Mouse (Mus musculus) heart, embryonic 14.5 days (tissue): Measurements from ENCODE around the gene Tmem106a. TPM values are rescaled to one million over a fixed set of nuclear protein-coding genes. Genes with fewer than 3 reads are reported as not detected.

ENCODE experiments used
- ATAC-seq: fragments of 200-750 bp; cut with Nextera tagmentation; 2 replicates; pipeline ENCODE4 v1.8.0; 2017; ENCODE audit warnings: low read depth, moderate TSS enrichment; ENCODE audit not compliant: insufficient number of reproducible peaks, insufficient read depth, low FRiP score
- H3K27ac ChIP-seq, 2 experiments: fragments of 200-500 bp in 1 of 2; fragments of 300-500 bp in 1 of 2; sonication (generic) in 1 of 2; replicated peaks in 1 of 2; 2 replicates each; pipeline ENCODE4 v1.5.1; 2012 to 2014; ENCODE audit warnings: low read depth in 2 of 2, low read length in 2 of 2, control low read depth in 1 of 2, mild to moderate bottlenecking in 1 of 2, mixed read lengths in 1 of 2; ENCODE audit not compliant: control insufficient read depth in 1 of 2, insufficient read depth in 1 of 2
- H3K27me3 ChIP-seq: fragments of 300-500 bp; sonication (generic); 2 replicates; pipeline ENCODE4 v1.6.1; 2014; ENCODE audit warnings: mild to moderate bottlenecking, low read length, control low read depth; ENCODE audit not compliant: control insufficient read depth, insufficient read depth
- H3K36me3 ChIP-seq: fragments of 300-500 bp; sonication (generic); 2 replicates; pipeline ENCODE4 v1.6.1; 2014; ENCODE audit warnings: mild to moderate bottlenecking, control low read depth, low read length, mixed read lengths; ENCODE audit not compliant: control insufficient read depth, insufficient read depth
- H3K4me1 ChIP-seq, 2 experiments: fragments of 200-500 bp in 1 of 2; fragments of 300-500 bp in 1 of 2; sonication (generic) in 1 of 2; 2 replicates each; pipeline ENCODE4 v1.6.1; 2012 to 2014; ENCODE audit warnings: low read length in 2 of 2, control low read depth in 1 of 2, mixed read lengths in 1 of 2; ENCODE audit not compliant: control insufficient read depth in 2 of 2, insufficient read depth in 2 of 2
- H3K4me2 ChIP-seq: fragments of 300-500 bp; sonication (generic); 2 replicates; pipeline ENCODE4 v1.6.1; 2014; ENCODE audit warnings: mild to moderate bottlenecking, low read length
- H3K4me3 ChIP-seq, 2 experiments: fragments of 200-500 bp in 1 of 2; fragments of 300-500 bp in 1 of 2; sonication (generic) in 1 of 2; 2 replicates each; pipeline ENCODE4 v1.5.1; 2012 to 2014; ENCODE audit warnings: low read length in 2 of 2, mild to moderate bottlenecking in 2 of 2, control low read depth in 1 of 2, low read depth in 1 of 2, moderate library complexity in 1 of 2; ENCODE audit not compliant: control insufficient read depth in 1 of 2, insufficient read depth in 1 of 2
- H3K9ac ChIP-seq: fragments of 300-500 bp; sonication (generic); 2 replicates; pipeline ENCODE4 v1.6.1; 2014; ENCODE audit warnings: mild to moderate bottlenecking, low read length
- H3K9me3 ChIP-seq: fragments of 300-500 bp; sonication (generic); 2 replicates; pipeline ENCODE4 v1.6.1; 2016; ENCODE audit warnings: low read length, control low read depth; ENCODE audit not compliant: control insufficient read depth
- WGBS: fragments of 180-500 bp; shearing (Covaris S2); extraction: QIAGEN DNeasy Blood & Tissue Kit; methylation state at CpG from one replicate; pipeline ENCODE4 v1.1.7; 2014; 5-methylcytosine and 5-hydroxymethylcytosine counted together
- polyA plus RNA-seq: library from polyadenylated mRNA; unstranded; fragments of >200 nt; fragmentation: Nextera tagmentation; extraction: Ambion mirVana; gene quantifications from 2 replicates; pipeline ENCODE4 v1.2.1, GENCODE M21; 2014

Tmem106a gene
- polyA plus RNA-seq, 1 experiment from 2014 or later: 4.1 TPM

GRCm38 (mm10) chr11:101553354-101553930 is 28.6 kb upstream of the Tmem106a start:
- peaks cover 2 to 23% of the 10 kb centered on the region in 2 experiments; a peak in 3 of 4 replicates for H3K4me1 ChIP-seq
- WGBS: 17% methylated on average over 8 of the region's 8 CpGs
- ATAC-seq: no peak

GRCm38 (mm10) chr11:101556541-101556940 is 25.5 kb upstream of the Tmem106a start:
- no peaks in the 10 kb centered on the region for H3K9me3 ChIP-seq

More at GRCm38 (mm10) chr11:101553354-101553930, 28.6 kb upstream of the Tmem106a start:
- H3K9ac ChIP-seq: peak overlapping the region; percentile 87
- H3K27me3 ChIP-seq: no peaks in the 10 kb centered on the region
- H3K4me3 ChIP-seq: peak overlapping the region; percentile 72 to 84
- peak overlapping the region; percentile 87 to 90 for H3K27ac ChIP-seq
- H3K9me3 ChIP-seq: no peaks in the 10 kb centered on the region
- peak overlapping the region; percentile 75 for H3K4me2 ChIP-seq
- peaks cover 35% of the 10 kb centered on the region for H3K36me3 ChIP-seq

GRCm38 (mm10) chr11:101556954-101557353 is 25.1 kb upstream of the Tmem106a start:
- no peak for ATAC-seq
- Histone ChIP-seq H3K9ac (no peak overlapping the region), H3K4me3 (no peak overlapping the region), H3K36me3 (peaks cover 70% of the 10 kb centered on the region), H3K9me3 (no peaks in the 10 kb centered on the region), H3K27me3 (no peaks in the 10 kb centered on the region), H3K27ac (no peak overlapping the region), H3K4me2 (no peak overlapping the region), H3K4me1 (peaks cover 0 to 16% of the 10 kb centered on the region in 2 experiments; a peak in 3 of 4 replicates)
- 79% methylated on average over 2 of the region's 2 CpGs for WGBS

More at GRCm38 (mm10) chr11:101556541-101556940, 25.5 kb upstream of the Tmem106a start:
- 94% methylated on average over 7 of the region's 7 CpGs for WGBS
- ATAC-seq: no peak
- H3K4me1 ChIP-seq: peaks cover 0 to 16% of the 10 kb centered on the region in 2 experiments; a peak in 3 of 4 replicates
- no peak overlapping the region for H3K27ac ChIP-seq
- H3K4me2 ChIP-seq: no peak overlapping the region
- peaks cover 66% of the 10 kb centered on the region for H3K36me3 ChIP-seq
- no peak overlapping the region for H3K9ac ChIP-seq
- H3K4me3 ChIP-seq: no peak overlapping the region
- H3K27me3 ChIP-seq: no peaks in the 10 kb centered on the region

- no peak overlapping the region for H3K27ac ChIP-seq
- WGBS: 37% methylated on average over 5 of the region's 5 CpGs
- no peak overlapping the region for H3K4me2 ChIP-seq
- peaks cover 98% of the 10 kb centered on the region for H3K36me3 ChIP-seq
- ATAC-seq: no peak
- no peak overlapping the region for H3K4me3 ChIP-seq
- H3K9ac ChIP-seq: no peak overlapping the region
- no peaks in the 10 kb centered on the region for H3K27me3 ChIP-seq
- no peaks in the 10 kb centered on the region for H3K9me3 ChIP-seq
- 0 out of 4 replicates have a peak, but pooled peaks cover 0 to 2% of the 10 kb centered on the region in 2 experiments for H3K4me1 ChIP-seq
Measured at GRCm38 (mm10) chr11:101562391-101562790, 19.7 kb upstream of the Tmem106a start.

GRCm38 (mm10) chr11:101568421-101568820 is 13.6 kb upstream of the Tmem106a start:
- WGBS: 77% methylated on average over 3 of the region's 3 CpGs
- no peaks in the 10 kb centered on the region for H3K4me1 ChIP-seq
- H3K9me3 ChIP-seq: no peaks in the 10 kb centered on the region
- H3K27me3 ChIP-seq: no peaks in the 10 kb centered on the region
- no peak overlapping the region for H3K27ac ChIP-seq
- no peak overlapping the region for H3K9ac ChIP-seq
- no peak overlapping the region for H3K4me2 ChIP-seq
- peaks cover 98% of the 10 kb centered on the region for H3K36me3 ChIP-seq
- no peak overlapping the region for H3K4me3 ChIP-seq
- no peak for ATAC-seq

- Histone ChIP-seq H3K27me3 (no peaks in the 10 kb centered on the region), H3K4me1 (no peaks in the 10 kb centered on the region), H3K9me3 (no peaks in the 10 kb centered on the region), H3K36me3 (peaks cover 100% of the 10 kb centered on the region), H3K27ac (no peak overlapping the region), H3K4me2 (no peak overlapping the region), H3K4me3 (no peak overlapping the region), H3K9ac (no peak overlapping the region)
- 76% methylated on average over 6 of the region's 6 CpGs for WGBS
- ATAC-seq: no peak
Measured at GRCm38 (mm10) chr11:101576116-101576515, 5.9 kb upstream of the Tmem106a start.

- Histone ChIP-seq H3K9me3 (no peaks in the 10 kb centered on the region), H3K4me3 (no peak overlapping the region), H3K4me1 (peaks cover 3 to 4% of the 10 kb centered on the region in 2 experiments; a peak in 3 of 4 replicates), H3K4me2 (no peak overlapping the region), H3K9ac (no peak overlapping the region), H3K36me3 (peaks cover 55% of the 10 kb centered on the region), H3K27me3 (no peaks in the 10 kb centered on the region), H3K27ac (no peak overlapping the region; a peak in 1 of 4 replicates)
- 55% methylated on average over 6 of the region's 6 CpGs for WGBS
- ATAC-seq: no peak
Measured at GRCm38 (mm10) chr11:101581081-101581764, 819 bp upstream of the Tmem106a start.
